Mouse (Mus musculus): ENCODE measurements at regions not wholly inside any gene's neighbourhood (a gene's known extent, or its start where the extent isn't known, plus 50 kb on each side); places are given as distances from the start of the nearest gene placed in this dataset.
A peak's percentile ranks its signal among the peaks of the same experiment; 100 is the strongest.

DNA sequence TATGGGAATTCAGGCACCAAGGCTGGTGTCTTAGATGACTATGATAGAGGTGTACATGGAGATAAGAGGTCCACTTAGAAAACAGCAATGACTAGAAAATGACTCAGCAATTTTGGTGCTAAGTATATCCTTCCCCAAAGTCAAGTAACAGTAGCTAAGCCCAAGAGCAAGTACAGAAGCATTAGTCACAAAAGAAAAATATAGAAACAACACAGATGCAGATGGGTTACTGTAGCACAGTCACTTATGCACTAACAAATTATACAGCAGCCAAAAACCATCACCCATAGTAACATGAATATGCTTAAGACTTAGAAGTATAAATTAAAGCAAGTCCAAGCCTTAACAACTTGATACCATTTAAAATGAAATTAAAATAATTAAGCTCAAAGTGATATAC lies 378.5 kb upstream of the Meis2 start:
- no peak for ATAC-seq
- Histone ChIP-seq H3K27ac (ENCODE audit: low read length) (no peak overlapping the region), H3K4me2 (replicated peaks; ENCODE audit: low read depth, low read length) (no peak overlapping the region), H3K27me3 (replicated peaks; ENCODE audit: insufficient read depth, low read length) (no peaks in the 10 kb centered on the region), H3K4me1 (ENCODE audit: insufficient read depth, low read depth, low read length) (no peaks in the 10 kb centered on the region), H3K36me3 (ENCODE audit: insufficient read depth, low read length) (no peaks in the 10 kb centered on the region), H3K4me3 (ENCODE audit: low read depth, low read length) (no peak overlapping the region), H3K9ac (replicated peaks; ENCODE audit: low read depth) (no peak overlapping the region), H3K9me3 (ENCODE audit: low read length) (no peaks in the 10 kb centered on the region)
- no peak for DNase-seq (ENCODE audit: low spot score)
- TF ChIP-seq EP300 (IDR thresholded peaks at IDR 0.05) (no peak), CTCF (IDR thresholded peaks at IDR 0.05) (no peak)

GRCm38 (mm10) chr2:116440252-116440651 lies 374.6 kb upstream of the Meis2 start:
- no peaks in the 10 kb centered on the region for H3K36me3 ChIP-seq (ENCODE audit: insufficient read depth, low read length)
- 53% methylated on average over 2 of the region's 2 CpGs for WGBS
- no peak for ATAC-seq
- H3K4me1 ChIP-seq (ENCODE audit: insufficient read depth, low read depth, low read length): no peaks in the 10 kb centered on the region
- no peak for TF ChIP-seq CTCF (IDR thresholded peaks at IDR 0.05)
- TF ChIP-seq EP300 (IDR thresholded peaks at IDR 0.05): no peak
- no peaks in the 10 kb centered on the region for H3K27me3 ChIP-seq (replicated peaks; ENCODE audit: insufficient read depth, low read length)
- H3K9ac ChIP-seq (replicated peaks; ENCODE audit: low read depth): no peak overlapping the region
- no peak overlapping the region for H3K4me2 ChIP-seq (replicated peaks; ENCODE audit: low read depth, low read length)
- no peak overlapping the region for H3K4me3 ChIP-seq (ENCODE audit: low read depth, low read length)
- H3K9me3 ChIP-seq (ENCODE audit: low read length): no peaks in the 10 kb centered on the region
- no peak overlapping the region for H3K27ac ChIP-seq (ENCODE audit: low read length)
- DNase-seq (ENCODE audit: low spot score): no peak

- DNase-seq (ENCODE audit: low spot score): no peak
- no peaks in the 10 kb centered on the region for H3K9me3 ChIP-seq (ENCODE audit: low read length)
Observed at GRCm38 (mm10) chr2:116433481-116433880, 367.8 kb upstream of the Meis2 start.

GRCm38 (mm10) chr2:116424131-116424530 lies 358.5 kb upstream of the Meis2 start:
- no peaks in the 10 kb centered on the region for H3K9me3 ChIP-seq (ENCODE audit: low read length)
- H3K4me1 ChIP-seq (ENCODE audit: insufficient read depth, low read depth, low read length): no peaks in the 10 kb centered on the region
- H3K36me3 ChIP-seq (ENCODE audit: insufficient read depth, low read length): no peaks in the 10 kb centered on the region
- DNase-seq (ENCODE audit: low spot score) (no peak), ATAC-seq (no peak)
- whole genome bisulfite sequencing: 83% methylated on average over 8 of the region's 8 CpGs
- H3K27me3 ChIP-seq (replicated peaks; ENCODE audit: insufficient read depth, low read length): no peaks in the 10 kb centered on the region
- H3K4me3 ChIP-seq (ENCODE audit: low read depth, low read length): no peak overlapping the region
- TF ChIP-seq EP300 (IDR thresholded peaks at IDR 0.05) (no peak), CTCF (IDR thresholded peaks at IDR 0.05) (no peak)
- H3K9ac ChIP-seq (replicated peaks; ENCODE audit: low read depth): no peak overlapping the region
- no peak overlapping the region for H3K27ac ChIP-seq (ENCODE audit: low read length)
- H3K4me2 ChIP-seq (replicated peaks; ENCODE audit: low read depth, low read length): no peak overlapping the region

More at GRCm38 (mm10) chr2:116433481-116433880, 367.8 kb upstream of the Meis2 start:
- no peak for ATAC-seq
- no peak overlapping the region for H3K4me2 ChIP-seq (replicated peaks; ENCODE audit: low read depth, low read length)
- H3K27me3 ChIP-seq (replicated peaks; ENCODE audit: insufficient read depth, low read length): no peaks in the 10 kb centered on the region
- TF ChIP-seq CTCF (IDR thresholded peaks at IDR 0.05) (no peak), EP300 (IDR thresholded peaks at IDR 0.05) (no peak)
- no peak overlapping the region for H3K4me3 ChIP-seq (ENCODE audit: low read depth, low read length)
- H3K36me3 ChIP-seq (ENCODE audit: insufficient read depth, low read length): no peaks in the 10 kb centered on the region
- H3K27ac ChIP-seq (ENCODE audit: low read length): no peak overlapping the region
- no peaks in the 10 kb centered on the region for H3K4me1 ChIP-seq (ENCODE audit: insufficient read depth, low read depth, low read length)
- no peak overlapping the region for H3K9ac ChIP-seq (replicated peaks; ENCODE audit: low read depth)

- DNase-seq (ENCODE audit: low spot score): peak; percentile 79
- peak; percentile 88 for ATAC-seq
Observed at GRCm38 (mm10) chr2:116417428-116418195, 352.0 kb upstream of the Meis2 start.

GRCm38 (mm10) chr2:116415742-116416141 lies 350.1 kb upstream of the Meis2 start:
- ATAC-seq: no peak
- no peaks in the 10 kb centered on the region for H3K9me3 ChIP-seq (ENCODE audit: low read length)
- no peaks in the 10 kb centered on the region for H3K36me3 ChIP-seq (ENCODE audit: insufficient read depth, low read length)
- no peak for DNase-seq (ENCODE audit: low spot score)
- H3K9ac ChIP-seq (replicated peaks; ENCODE audit: low read depth): no peak overlapping the region
- no peak overlapping the region for H3K4me2 ChIP-seq (replicated peaks; ENCODE audit: low read depth, low read length)
- WGBS: 68% methylated on average over 1 of the region's 1 CpGs
- H3K27ac ChIP-seq (ENCODE audit: low read length): no peak overlapping the region
- H3K4me1 ChIP-seq (ENCODE audit: insufficient read depth, low read depth, low read length): no peaks in the 10 kb centered on the region
- H3K4me3 ChIP-seq (ENCODE audit: low read depth, low read length): no peak overlapping the region
- no peaks in the 10 kb centered on the region for H3K27me3 ChIP-seq (replicated peaks; ENCODE audit: insufficient read depth, low read length)
- TF ChIP-seq CTCF (IDR thresholded peaks at IDR 0.05) (no peak), EP300 (IDR thresholded peaks at IDR 0.05) (no peak)

More at GRCm38 (mm10) chr2:116417428-116418195, 352.0 kb upstream of the Meis2 start:
- Histone ChIP-seq H3K4me1 (ENCODE audit: insufficient read depth, low read depth, low read length) (no peaks in the 10 kb centered on the region), H3K4me2 (replicated peaks; ENCODE audit: low read depth, low read length) (no peak overlapping the region), H3K27me3 (replicated peaks; ENCODE audit: insufficient read depth, low read length) (no peaks in the 10 kb centered on the region), H3K36me3 (ENCODE audit: insufficient read depth, low read length) (no peaks in the 10 kb centered on the region), H3K9ac (replicated peaks; ENCODE audit: low read depth) (no peak overlapping the region), H3K27ac (ENCODE audit: low read length) (no peak overlapping the region), H3K4me3 (ENCODE audit: low read depth, low read length) (no peak overlapping the region), H3K9me3 (ENCODE audit: low read length) (no peaks in the 10 kb centered on the region)
- TF ChIP-seq CTCF (IDR thresholded peaks at IDR 0.05) (no peak), EP300 (IDR thresholded peaks at IDR 0.05) (peak; percentile 76)
- 48% methylated on average over 13 of the region's 13 CpGs for WGBS
